21 mouse cellular contexts compared by ENCODE assay signal in the genomic region with DNA sequence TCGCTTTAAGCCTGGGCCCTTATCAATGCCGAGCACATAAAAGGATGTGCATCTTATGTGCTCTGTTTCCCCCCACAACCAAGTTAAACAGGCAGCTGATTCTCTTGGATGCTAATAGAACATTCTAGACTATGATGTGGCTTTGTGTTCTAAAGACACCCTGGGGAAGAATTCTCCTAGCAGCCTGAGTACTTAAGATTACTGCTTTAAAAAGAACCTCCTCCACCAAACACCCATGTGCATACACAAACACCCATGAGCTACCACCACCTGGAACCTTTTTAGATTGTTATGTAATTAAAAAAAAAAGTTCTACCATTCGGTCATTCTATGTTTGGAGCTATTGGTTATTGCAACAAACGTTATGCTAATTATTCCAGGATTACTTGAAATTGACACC.
"Had no signal": no experiment of that assay in that cellular context is flagged by ENCODE, and none has a peak within 500 bp of the region (broad histone marks: within the 10 kb centered on the region; RNA-seq: fewer than 3 reads in every experiment).

No protein-coding gene starts in this region.

- H3K9ac ChIP-seq: kidney, embryonic 15.5 days; limb, embryonic 12.5 days; limb, embryonic 15.5 days; liver, embryonic 15.5 days; midbrain, embryonic 12.5 days; midbrain, embryonic 15.5 days; neural tube, embryonic 12.5 days; neural tube, embryonic 15.5 days had no signal

- H3K4me2 ChIP-seq: kidney, embryonic 15.5 days; limb, embryonic 12.5 days; limb, embryonic 15.5 days; liver, embryonic 11.5 days; liver, embryonic 15.5 days; midbrain, embryonic 12.5 days; midbrain, embryonic 15.5 days; neural tube, embryonic 12.5 days; neural tube, embryonic 15.5 days had no signal

- H3K27me3 ChIP-seq: kidney, embryonic 15.5 days; limb, embryonic 12.5 days; limb, embryonic 15.5 days; liver, embryonic 15.5 days; midbrain, embryonic 12.5 days; midbrain, embryonic 15.5 days; neural tube, embryonic 12.5 days; neural tube, embryonic 15.5 days had no signal

- DNase-seq: kidney, adult 2 months; kidney, postnatal 10 days; kidney, postnatal 4 days; lung, adult 2 months; lung, postnatal 14 days; lung, postnatal 4 days; right cerebral cortex, adult 18-20 months; right cerebral cortex, postnatal 14 days; right cerebral cortex, postnatal 4 days; thymus, postnatal 25 days had no signal

- ATAC-seq: intestine, postnatal 0 days; midbrain, embryonic 15.5 days had no signal

- H3K27ac ChIP-seq: kidney, embryonic 15.5 days; limb, embryonic 12.5 days; limb, embryonic 15.5 days; liver, embryonic 15.5 days; midbrain, embryonic 12.5 days; midbrain, embryonic 15.5 days; neural tube, embryonic 12.5 days; neural tube, embryonic 15.5 days; stomach, postnatal 0 days had no signal

- H3K9me3 ChIP-seq: kidney, embryonic 15.5 days; limb, embryonic 12.5 days; limb, embryonic 15.5 days; liver, embryonic 15.5 days; midbrain, embryonic 12.5 days; midbrain, embryonic 15.5 days; neural tube, embryonic 12.5 days; neural tube, embryonic 15.5 days had no signal

- H3K4me3 ChIP-seq: kidney, embryonic 15.5 days; limb, embryonic 12.5 days; limb, embryonic 15.5 days; liver, embryonic 15.5 days; midbrain, embryonic 12.5 days; midbrain, embryonic 15.5 days; neural tube, embryonic 12.5 days; neural tube, embryonic 15.5 days had no signal
